Mouse (Mus musculus) hindbrain, embryonic 11.5 days (tissue): ENCODE data around the gene Pxylp1. TPM values are rescaled to one million over a fixed set of nuclear protein-coding genes. Genes with fewer than 3 reads are reported as not detected.
A peak's percentile ranks its signal among the peaks of the same experiment; 100 is the strongest.

Experiments used
- ATAC-seq: fragments of 200-750 bp; cut with Nextera tagmentation; 2 replicates; pipeline ENCODE4 v1.8.0; 2017; ENCODE audit warnings: mild to moderate bottlenecking, moderate TSS enrichment, moderate library complexity; ENCODE audit not compliant: low FRiP score
- DNase-seq: peaks from one replicate; pipeline ENCODE4 v3.0.0-alpha.2; 2015; ENCODE audit warnings: low spot score
- H3K27ac ChIP-seq: fragments of 300-500 bp; sonication (generic); 2 replicates; pipeline ENCODE4 v1.5.1; 2014; ENCODE audit warnings: mild to moderate bottlenecking, low read depth, low read length
- H3K27me3 ChIP-seq: fragments of 300-500 bp; sonication (generic); 2 replicates; pipeline ENCODE4 v1.6.1; 2014; ENCODE audit warnings: mild to moderate bottlenecking, low read length, moderate library complexity, mixed read lengths; ENCODE audit not compliant: control insufficient read depth, insufficient read depth
- H3K36me3 ChIP-seq: fragments of 300-500 bp; sonication (generic); 2 replicates; pipeline ENCODE4 v1.6.1; 2014; ENCODE audit warnings: mild to moderate bottlenecking, low read length, moderate library complexity, mixed read lengths; ENCODE audit not compliant: control insufficient read depth, insufficient read depth
- H3K4me1 ChIP-seq: fragments of 300-500 bp; sonication (generic); replicated peaks from 2 replicates; pipeline ENCODE4 v1.6.1; 2014; ENCODE audit warnings: low read length, mixed read lengths; ENCODE audit not compliant: control insufficient read depth, insufficient read depth
- H3K4me2 ChIP-seq: fragments of 300-500 bp; sonication (generic); replicated peaks from 2 replicates; pipeline ENCODE4 v1.6.1; 2014; ENCODE audit warnings: mild to moderate bottlenecking, low read depth, low read length
- H3K4me3 ChIP-seq: fragments of 300-500 bp; sonication (generic); 2 replicates; pipeline ENCODE4 v1.5.1; 2014; ENCODE audit warnings: low read depth, low read length
- H3K9ac ChIP-seq: fragments of 300-500 bp; sonication (generic); 2 replicates; pipeline ENCODE4 v1.6.1; 2014; ENCODE audit warnings: low read depth, low read length
- H3K9me3 ChIP-seq: fragments of 300-500 bp; sonication (generic); 2 replicates; pipeline ENCODE4 v1.6.1; 2016; ENCODE audit warnings: low read length; ENCODE audit not compliant: control insufficient read depth
- WGBS: fragments of 180-500 bp; shearing (Covaris S2); extraction: QIAGEN DNeasy Blood & Tissue Kit; methylation state at CpG from one replicate; pipeline ENCODE4 v1.1.7; 2014; 5-methylcytosine and 5-hydroxymethylcytosine counted together
- polyA plus RNA-seq: library from polyadenylated mRNA; unstranded; fragments of >200 nt; fragmentation: Nextera tagmentation; extraction: Ambion mirVana; gene quantifications from 2 replicates; pipeline ENCODE4 v1.2.1, GENCODE M21; 2014

Pxylp1 gene
- polyA plus RNA-seq, 1 experiment from 2014 or later, result 40.3 TPM

DNA sequence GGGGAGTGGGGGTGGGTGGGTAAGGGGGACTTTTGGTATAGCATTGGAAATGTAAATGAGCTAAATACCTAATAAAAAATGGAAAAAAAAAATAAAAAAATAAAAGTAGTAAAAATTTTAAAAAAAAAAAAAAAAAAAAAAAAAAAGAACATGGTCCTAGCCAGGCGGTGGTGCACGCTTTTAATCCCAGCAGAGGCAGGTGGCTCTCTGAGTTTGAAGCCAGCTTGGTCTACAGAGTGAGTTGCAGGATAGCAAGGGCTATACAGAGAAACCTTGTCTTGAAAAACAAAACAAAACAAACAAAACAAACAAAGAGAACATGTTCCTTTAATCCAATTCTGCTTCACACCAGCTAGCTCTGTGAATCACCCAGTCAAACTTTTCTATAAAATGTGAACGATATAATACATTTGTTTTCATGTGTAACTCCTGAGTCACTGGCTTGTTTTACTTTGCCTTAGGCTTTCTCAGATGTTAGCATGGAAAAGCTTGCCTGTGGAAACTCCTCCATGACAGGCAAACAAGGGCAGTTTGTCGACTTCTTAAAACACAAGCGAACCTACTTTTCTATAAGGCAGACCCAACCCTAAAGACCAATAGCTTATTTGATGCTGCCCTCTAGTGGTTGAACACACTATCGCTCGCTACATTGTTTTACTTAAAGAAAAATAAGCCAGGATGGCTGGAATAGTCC is 74.2 kb downstream of the Pxylp1 start:
- ATAC-seq, result peak; percentile 59
- Histone ChIP-seq H3K9me3 (no peaks in the 10 kb centered on the region), H3K36me3 (no peaks in the 10 kb centered on the region), H3K27me3 (no peaks in the 10 kb centered on the region), H3K4me1 (no peaks in the 10 kb centered on the region), H3K27ac (no peak overlapping the region), H3K4me2 (no peak overlapping the region), H3K4me3 (no peak overlapping the region), H3K9ac (no peak overlapping the region)
- DNase-seq, result peak; percentile 82
- 39% methylated on average over 7 of the region's 7 CpGs for WGBS

DNA sequence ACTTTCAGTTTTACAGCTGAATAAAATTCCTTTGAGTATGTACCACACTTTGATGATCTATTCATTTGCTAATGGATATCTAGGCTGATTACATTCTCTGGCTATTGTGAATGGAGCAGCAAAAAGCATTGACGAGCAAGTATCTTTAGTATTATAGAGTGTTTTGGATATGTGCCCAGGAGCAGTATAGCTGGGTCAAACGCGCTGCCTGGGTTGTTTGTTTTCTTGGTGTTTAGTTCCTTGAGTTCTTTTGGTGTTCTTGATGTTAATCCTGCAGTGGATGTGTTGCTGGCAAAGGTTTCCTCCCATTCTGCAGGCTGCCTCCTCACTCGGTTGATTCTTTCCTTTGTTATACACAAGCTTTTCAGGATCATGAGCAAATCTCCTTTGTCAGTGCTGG is 80.5 kb downstream of the Pxylp1 start:
- ATAC-seq (no peak), DNase-seq (no peak)
- no peak overlapping the region for H3K27ac ChIP-seq
- no peaks in the 10 kb centered on the region for H3K36me3 ChIP-seq
- H3K9me3 ChIP-seq, result no peaks in the 10 kb centered on the region
- no peaks in the 10 kb centered on the region for H3K27me3 ChIP-seq
- H3K4me3 ChIP-seq, result no peak overlapping the region
- no peak overlapping the region for H3K9ac ChIP-seq
- WGBS, result 55% methylated on average over 4 of the region's 4 CpGs
- H3K4me1 ChIP-seq, result no peaks in the 10 kb centered on the region
- no peak overlapping the region for H3K4me2 ChIP-seq

DNA sequence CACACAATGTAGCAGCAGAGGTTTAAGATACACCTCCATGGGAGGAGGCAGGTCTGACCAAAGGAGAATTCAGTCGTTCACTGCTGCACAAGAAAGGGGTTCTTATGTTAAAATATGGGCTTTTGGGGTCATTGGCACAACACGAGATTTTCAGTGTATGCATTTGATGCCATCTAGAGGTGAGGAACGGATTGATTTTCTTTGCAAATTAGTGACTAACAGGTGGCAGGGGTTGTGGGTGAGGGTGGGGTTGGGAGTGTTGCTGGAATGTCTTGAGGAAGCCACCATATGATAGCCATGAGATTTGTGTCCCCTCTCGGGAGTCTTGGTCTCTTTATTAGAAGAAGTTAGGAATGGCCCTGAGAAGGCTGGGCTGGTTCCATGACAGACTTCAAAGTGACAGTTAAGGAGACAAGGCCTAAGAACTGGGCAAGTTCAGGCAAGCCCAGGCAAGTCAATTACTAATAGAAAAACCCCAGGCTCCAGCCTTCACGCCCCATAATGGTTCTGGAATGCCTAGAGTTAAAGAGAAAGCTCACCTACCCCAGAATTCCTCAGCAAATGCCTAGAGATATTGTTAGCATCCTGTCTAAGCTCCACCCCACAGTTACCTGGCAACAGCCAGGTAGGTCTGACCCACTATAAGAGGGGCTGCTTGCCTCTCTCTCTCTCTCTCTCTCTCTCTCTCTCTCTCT is 92.2 kb downstream of the Pxylp1 start:
- Histone ChIP-seq H3K4me1 (no peaks in the 10 kb centered on the region), H3K4me2 (no peak overlapping the region), H3K36me3 (no peaks in the 10 kb centered on the region), H3K27ac (no peak overlapping the region), H3K27me3 (no peaks in the 10 kb centered on the region), H3K4me3 (no peak overlapping the region), H3K9ac (no peak overlapping the region), H3K9me3 (no peaks in the 10 kb centered on the region)
- DNase-seq (peak; percentile 10), ATAC-seq (no peak)
- 37% methylated on average over 5 of the region's 5 CpGs for WGBS

DNA sequence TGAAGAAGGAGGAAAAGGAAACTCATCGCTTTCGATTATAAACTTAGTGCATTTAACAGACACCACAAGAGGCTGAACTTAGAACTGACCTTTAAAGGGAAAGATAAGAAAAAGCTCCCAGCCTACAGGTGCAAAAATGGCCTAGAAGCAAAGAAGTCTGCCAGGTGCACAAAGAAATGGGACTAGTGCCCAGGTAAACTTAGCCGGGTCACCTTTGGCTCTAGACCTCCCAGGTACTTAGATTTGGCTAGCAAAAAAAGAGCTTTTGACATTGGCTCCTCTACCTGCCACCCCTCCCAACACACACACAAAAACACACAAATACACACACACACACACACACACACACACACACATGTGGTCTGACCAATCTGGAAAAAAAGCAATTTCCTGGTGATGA is 95.2 kb downstream of the Pxylp1 start:
- no peak for DNase-seq
- Histone ChIP-seq H3K9me3 (no peaks in the 10 kb centered on the region), H3K27me3 (no peaks in the 10 kb centered on the region), H3K4me3 (no peak overlapping the region), H3K36me3 (no peaks in the 10 kb centered on the region), H3K9ac (no peak overlapping the region), H3K27ac (no peak overlapping the region), H3K4me1 (no peaks in the 10 kb centered on the region), H3K4me2 (no peak overlapping the region)
- WGBS, result 97% methylated on average over 3 of the region's 3 CpGs
- no peak for ATAC-seq

DNA sequence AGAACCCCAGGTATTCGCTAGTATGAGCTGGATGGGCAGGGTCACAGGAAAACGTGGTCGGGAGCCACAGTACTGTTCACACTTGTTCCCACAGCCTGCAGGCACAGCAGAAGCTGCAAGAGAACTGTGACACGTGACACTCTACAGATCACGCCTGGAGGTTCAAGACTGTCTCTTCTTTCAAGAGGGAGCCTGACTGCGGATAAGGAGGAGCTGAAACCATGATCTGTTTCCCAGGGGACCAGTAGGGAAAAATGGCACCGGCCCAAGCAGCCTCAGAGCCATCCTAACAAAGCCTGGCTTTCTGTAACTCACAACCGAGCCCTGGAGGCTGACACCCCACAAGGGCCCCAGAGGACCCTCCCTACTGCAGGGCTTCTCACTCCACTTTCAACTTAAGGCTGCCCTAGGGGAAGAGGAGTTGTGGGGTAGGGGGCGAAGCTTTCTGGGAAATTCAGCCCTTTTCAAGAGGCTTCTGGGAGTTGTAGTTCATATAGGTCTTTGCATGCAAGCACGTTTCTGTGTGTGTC is 97.0 kb downstream of the Pxylp1 start:
- peak; percentile 73 for DNase-seq
- no peaks in the 10 kb centered on the region for H3K27me3 ChIP-seq
- peak overlapping the region; percentile 42 for H3K4me3 ChIP-seq
- H3K9ac ChIP-seq, result peak overlapping the region; percentile 65
- peak overlapping the region; percentile 54 for H3K4me2 ChIP-seq
- peak overlapping the region; percentile 30; the same call in 1 of the 2 replicates for H3K27ac ChIP-seq
- no peaks in the 10 kb centered on the region for H3K36me3 ChIP-seq
- no peaks in the 10 kb centered on the region for H3K9me3 ChIP-seq
- no peaks in the 10 kb centered on the region for H3K4me1 ChIP-seq
- peak; percentile 89 for ATAC-seq
- 13% methylated on average over 10 of the region's 10 CpGs for WGBS

DNA sequence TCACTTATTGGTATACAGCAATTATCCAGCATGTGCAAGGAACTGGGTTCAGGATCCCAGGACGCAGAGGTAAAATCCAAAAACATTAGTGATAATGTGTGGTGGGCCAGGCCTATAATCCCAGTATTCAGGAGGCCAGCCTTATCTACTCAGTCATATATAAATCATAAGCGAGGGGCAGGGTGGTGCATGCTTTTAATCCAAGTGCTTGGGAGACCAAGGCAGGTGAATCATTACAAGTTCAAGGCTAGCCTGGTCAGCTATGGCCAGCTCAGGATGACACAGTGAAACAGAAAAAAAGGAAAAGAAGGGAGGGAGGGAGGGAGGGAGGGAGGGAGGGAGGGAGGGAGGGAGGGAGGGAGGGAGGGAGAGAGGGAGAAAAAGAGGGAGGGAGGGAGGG is 97.9 kb downstream of the Pxylp1 start:
- no peaks in the 10 kb centered on the region for H3K4me1 ChIP-seq
- no peak overlapping the region for H3K4me2 ChIP-seq
- WGBS, result 98% methylated on average over 2 of the region's 2 CpGs
- H3K27me3 ChIP-seq, result no peaks in the 10 kb centered on the region
- H3K36me3 ChIP-seq, result no peaks in the 10 kb centered on the region
- H3K4me3 ChIP-seq, result no peak overlapping the region
- DNase-seq, result no peak
- no peaks in the 10 kb centered on the region for H3K9me3 ChIP-seq
- ATAC-seq, result no peak
- no peak overlapping the region for H3K9ac ChIP-seq
- H3K27ac ChIP-seq, result no peak overlapping the region

DNA sequence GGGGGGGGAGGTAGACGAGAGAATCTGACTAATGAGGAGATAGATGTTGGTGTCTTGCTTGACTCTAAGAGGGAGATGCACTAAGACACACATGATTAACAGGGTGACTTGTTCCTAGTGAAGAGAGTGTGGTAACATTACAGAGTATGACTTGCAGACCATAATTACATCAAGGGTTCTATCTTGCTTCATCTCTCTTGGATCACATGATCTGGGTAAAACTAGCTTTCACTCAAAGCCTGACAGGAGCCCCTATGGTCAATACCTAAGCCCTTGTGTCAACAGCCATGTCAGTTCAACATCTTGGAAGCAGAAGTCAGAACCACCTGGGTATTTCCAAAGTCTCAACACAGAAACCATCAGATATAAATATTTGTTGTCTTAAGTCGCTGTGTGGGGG is 99.9 kb downstream of the Pxylp1 start:
- H3K9ac ChIP-seq, result no peak overlapping the region
- H3K36me3 ChIP-seq, result no peaks in the 10 kb centered on the region
- ATAC-seq (no peak), DNase-seq (no peak)
- H3K4me3 ChIP-seq, result no peak overlapping the region
- H3K4me1 ChIP-seq, result no peaks in the 10 kb centered on the region
- H3K9me3 ChIP-seq, result no peaks in the 10 kb centered on the region
- no peaks in the 10 kb centered on the region for H3K27me3 ChIP-seq
- WGBS, result 76% methylated on average over 2 of the region's 2 CpGs
- no peak overlapping the region for H3K27ac ChIP-seq
- H3K4me2 ChIP-seq, result no peak overlapping the region

DNA sequence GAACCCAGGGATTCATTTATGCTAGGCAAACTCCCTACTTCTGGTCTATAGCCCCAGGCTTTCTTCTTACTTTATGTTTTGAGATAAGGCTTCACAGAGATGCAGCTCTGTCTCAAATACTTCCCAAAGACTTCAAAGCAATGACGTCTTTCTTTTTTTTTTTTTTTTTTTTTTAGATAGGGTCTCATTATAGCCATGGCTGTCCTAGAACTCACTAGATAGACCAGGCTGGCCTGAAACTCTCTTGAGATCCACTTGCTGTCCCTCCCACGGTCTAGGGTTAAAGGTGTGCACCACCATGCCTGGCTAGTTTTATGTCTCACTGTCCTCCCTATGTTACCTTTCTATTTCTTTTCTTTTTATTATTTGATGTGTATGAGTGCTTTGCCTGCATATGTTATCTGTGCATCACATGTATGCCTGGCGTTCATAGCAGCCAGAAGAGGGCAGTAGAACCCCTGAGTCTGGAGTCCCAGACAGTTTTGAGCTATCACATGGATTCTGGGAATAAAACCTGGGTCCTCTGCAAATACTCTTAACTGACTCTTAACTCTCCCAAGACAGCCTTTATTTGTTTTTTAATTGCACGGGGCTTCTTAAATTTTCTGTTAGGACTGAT is 102.0 kb downstream of the Pxylp1 start:
- ATAC-seq, result no peak
- H3K4me1 ChIP-seq, result no peaks in the 10 kb centered on the region
- H3K27ac ChIP-seq, result no peak overlapping the region
- DNase-seq, result peak; percentile 18
- no peak overlapping the region for H3K4me2 ChIP-seq
- H3K4me3 ChIP-seq, result no peak overlapping the region
- WGBS, result 41% methylated on average over 4 of the region's 4 CpGs
- H3K36me3 ChIP-seq, result no peaks in the 10 kb centered on the region
- H3K9me3 ChIP-seq, result no peaks in the 10 kb centered on the region
- H3K9ac ChIP-seq, result no peak overlapping the region
- no peaks in the 10 kb centered on the region for H3K27me3 ChIP-seq
